Mouse (Mus musculus): ENCODE results near the gene Slc25a28.
A peak's percentile ranks its signal among the peaks of the same experiment; 100 is the strongest.

DNA sequence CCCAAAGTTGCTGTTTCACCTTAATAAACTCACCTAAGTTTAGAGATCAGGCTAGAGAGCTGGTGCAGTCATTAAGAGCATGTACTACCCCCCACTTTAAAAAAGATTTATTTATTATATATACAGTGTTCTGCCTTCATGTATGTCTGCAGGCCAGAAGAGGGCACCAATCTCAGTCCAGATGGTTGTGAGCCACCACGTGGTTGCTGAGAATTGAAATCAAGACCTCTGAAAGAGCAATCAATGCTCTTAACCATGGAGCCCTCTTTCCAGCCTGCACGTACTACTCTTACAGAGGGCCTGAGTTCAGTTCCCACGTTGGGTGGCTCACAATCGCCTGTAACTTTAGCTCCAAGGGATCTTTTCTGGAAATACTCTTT lies 7.3 kb downstream of the Slc25a28 start:
- TF ChIP-seq CTCF (IDR thresholded peaks at IDR 0.05; ENCODE audit: control insufficient read depth, insufficient read depth, insufficient read length), result no peak
- no peak for TF ChIP-seq FOSL1 (IDR thresholded peaks at IDR 0.05; ENCODE audit: insufficient read depth, low read length, poor library complexity, severe bottlenecking)
- TF ChIP-seq MYOD1 (IDR thresholded peaks at IDR 0.05; ENCODE audit: control insufficient read depth, insufficient read length, low read depth), result no peak
- peak; percentile 81 for TF ChIP-seq USF1 (IDR thresholded peaks at IDR 0.05; ENCODE audit: low read depth)
- TF ChIP-seq MAX (IDR thresholded peaks at IDR 0.05), result no peak

All from C2C12 (cell line).